Mouse (Mus musculus) heart, adult 2 months (tissue): Measurements from ENCODE around the gene Gpr152. TPM values are rescaled to one million over a fixed set of nuclear protein-coding genes. Genes with fewer than 3 reads are reported as not detected.

Source experiments
- DNase-seq, 2 experiments: peaks; one replicate each; pipeline ENCODE4 v3.0.0; 2021
- H3K27ac ChIP-seq: fragments of 200-600 bp; 2 replicates; pipeline ENCODE4 v1.8.1; 2022
- H3K27me3 ChIP-seq: fragments of 200-500 bp; 2 replicates; pipeline ENCODE4 v1.6.1; 2012; ENCODE audit warnings: mild to moderate bottlenecking, low read length, inconsistent platforms, mixed read lengths; ENCODE audit not compliant: control insufficient read depth, insufficient read depth
- H3K36me3 ChIP-seq: fragments of 200-500 bp; 2 replicates; pipeline ENCODE4 v1.6.1; 2012; ENCODE audit warnings: low read length, inconsistent platforms; ENCODE audit not compliant: control insufficient read depth, insufficient read depth
- H3K4me1 ChIP-seq: fragments of 200-500 bp; 2 replicates; pipeline ENCODE4 v1.6.1; 2011; ENCODE audit warnings: low read length; ENCODE audit not compliant: control insufficient read depth, insufficient read depth
- H3K4me3 ChIP-seq: fragments of 200-600 bp; 2 replicates; pipeline ENCODE4 v1.8.1; 2022
- H3K79me2 ChIP-seq: fragments of 200-500 bp; replicated peaks from 2 replicates; pipeline ENCODE4 v1.6.1; 2012; ENCODE audit warnings: mild to moderate bottlenecking, inconsistent platforms, low read length, moderate library complexity, mixed read lengths; ENCODE audit not compliant: control insufficient read depth, insufficient read depth
- H3K9ac ChIP-seq: fragments of 200-500 bp; 2 replicates; pipeline ENCODE4 v1.6.1; 2012; ENCODE audit warnings: low read depth, mild to moderate bottlenecking, control low read depth, inconsistent platforms, low read length, mixed read lengths
- CTCF ChIP-seq: fragments of 200-600 bp; IDR thresholded peaks from 2 replicates; pipeline ENCODE4 v1.8.1; 2022; ENCODE audit warnings: antibody characterized with exemption, mild to moderate bottlenecking, moderate library complexity
- EP300 ChIP-seq: fragments of 200-500 bp; IDR thresholded peaks from 2 replicates; pipeline ENCODE4 v1.6.1; 2011; ENCODE audit warnings: low read depth, low read length, control low read depth; ENCODE audit not compliant: insufficient read depth
- POLR2A ChIP-seq: fragments of 200-500 bp; IDR thresholded peaks from 2 replicates; pipeline ENCODE4 v1.6.1; 2011; ENCODE audit warnings: mild to moderate bottlenecking, low read depth, low read length, control low read depth; ENCODE audit not compliant: insufficient read depth
- WGBS: fragments of 180-500 bp; shearing (Covaris S2); methylation state at CpG from one replicate; pipeline ENCODE4 v1.1.7; 2018; 5-methylcytosine and 5-hydroxymethylcytosine counted together
- intact Hi-C: fragments of 180-260 bp; cut with DNase I; formaldehyde crosslinking; loops from one replicate; pipeline ENCODE4 v1.15.1; 2025
- polyA plus RNA-seq: library from polyadenylated mRNA; depleted of rRNA; stranded (reverse); fragments of >200 nt; gene quantifications from 2 replicates; pipeline ENCODE4 v1.2.3, GENCODE M21; 2012
- total RNA-seq, 2 experiments: library from RNA; stranded (reverse); gene quantifications; 2 replicates each; pipeline ENCODE4 v1.2.3; 2021

Gene Gpr152
- total and polyA plus RNA-seq, 3 experiments: 0.05 to 0.12 TPM; not detected in 1

GRCm38 (mm10) chr19:4184976-4185975 is 45.7 kb downstream of the Gpr152 start:
- TF ChIP-seq CTCF (no peak), EP300 (no peak), POLR2A (no peak)
- intact Hi-C loops: no loop called here
- Histone ChIP-seq H3K27ac (peak overlapping the region; percentile 54; the same call in 1 of the 2 replicates), H3K79me2 (no peaks in the 10 kb centered on the region), H3K36me3 (no peaks in the 10 kb centered on the region), H3K9ac (no peak overlapping the region), H3K4me3 (no peak overlapping the region), H3K27me3 (no peaks in the 10 kb centered on the region), H3K4me1 (peaks cover 8% of the 10 kb centered on the region; the same call in 1 of the 2 replicates)
- DNase-seq: peak in 1 of 2 experiments; percentile 56
- WGBS: 42% methylated on average over 15 of the region's 15 CpGs

- peak overlapping the region; percentile 75 for H3K27ac ChIP-seq
- no peak for DNase-seq
- intact Hi-C loops: no loop called here
- no peak overlapping the region for H3K9ac ChIP-seq
- no peaks in the 10 kb centered on the region for H3K36me3 ChIP-seq
- H3K79me2 ChIP-seq: 0 out of 2 replicates have a peak, but pooled peaks cover 2% of the 10 kb centered on the region
- no peak overlapping the region for H3K4me3 ChIP-seq
- H3K27me3 ChIP-seq: no peaks in the 10 kb centered on the region
- H3K4me1 ChIP-seq: peaks cover 11% of the 10 kb centered on the region
- 69% methylated on average over 3 of the region's 3 CpGs for WGBS
- no peak for TF ChIP-seq CTCF
Observed at GRCm38 (mm10) chr19:4187303-4187702, 47.7 kb downstream of the Gpr152 start.

GRCm38 (mm10) chr19:4189051-4189620 is 49.5 kb downstream of the Gpr152 start:
- H3K9ac ChIP-seq: no peak overlapping the region
- H3K4me3 ChIP-seq: no peak overlapping the region
- no peak for DNase-seq
- H3K4me1 ChIP-seq: peaks cover 15% of the 10 kb centered on the region
- TF ChIP-seq EP300 (no peak), POLR2A (no peak), CTCF (no peak)
- intact Hi-C loops: no loop called here
- H3K27me3 ChIP-seq: no peaks in the 10 kb centered on the region
- H3K79me2 ChIP-seq: peaks cover 5% of the 10 kb centered on the region; the same call in 1 of the 2 replicates
- WGBS: 83% methylated on average over 12 of the region's 12 CpGs
- H3K36me3 ChIP-seq: peaks cover 7% of the 10 kb centered on the region; the same call in 1 of the 2 replicates
- no peak overlapping the region for H3K27ac ChIP-seq

- peak in 1 of 2 experiments; percentile 75 for DNase-seq
- peaks cover 11% of the 10 kb centered on the region for H3K36me3 ChIP-seq
- peak within 1 kb of the TSS; percentile 99 for H3K9ac ChIP-seq
- H3K79me2 ChIP-seq: peaks cover 5% of the 10 kb centered on the region; the same call in 1 of the 2 replicates
- no peak for TF ChIP-seq CTCF
- TF ChIP-seq POLR2A: no peak
- no peak for TF ChIP-seq EP300
- no peaks in the 10 kb centered on the region for H3K27me3 ChIP-seq
- peak within 1 kb of the TSS; percentile 98 for H3K4me3 ChIP-seq
- WGBS: 57% methylated on average over 4 of the region's 4 CpGs
- peaks cover 7% of the 10 kb centered on the region for H3K4me1 ChIP-seq
- intact Hi-C loops: no loop called here
- peak within 1 kb of the TSS; percentile 96 for H3K27ac ChIP-seq
Observed at GRCm38 (mm10) chr19:4190831-4191334, 51.3 kb downstream of the Gpr152 start, which contains the start of gene Tbc1d10c. TSS of gene Tbc1d10c (minus strand) at chr19:4191284.

GRCm38 (mm10) chr19:4191528-4192250 is 52.1 kb downstream of the Gpr152 start, which contains the start of gene Ppp1ca:
TSS of gene Ppp1ca (plus strand) at chr19:4192065.
- 2% methylated on average over 45 of the region's 47 CpGs for WGBS
- peak within 1 kb of the TSS; percentile 99 for H3K9ac ChIP-seq
- peak within 1 kb of the TSS; percentile 98 for H3K4me3 ChIP-seq
- TF ChIP-seq EP300 (0 out of 2 replicates have a peak, but pooled peaks have one; percentile 41), POLR2A (peak; percentile 79), CTCF (peak; percentile 84)
- peak; percentile 96 to 98 for DNase-seq
- peak within 1 kb of the TSS; percentile 96 for H3K27ac ChIP-seq
- peaks cover 8% of the 10 kb centered on the region for H3K4me1 ChIP-seq
- H3K27me3 ChIP-seq: no peaks in the 10 kb centered on the region
- intact Hi-C loops: loop anchor here (1.0 kb wide), 2 partner anchors 10 to 21 kb away; partner anchors contain the start of gene Rad9a
- peaks cover 5% of the 10 kb centered on the region; the same call in 1 of the 2 replicates for H3K79me2 ChIP-seq
- peaks cover 12% of the 10 kb centered on the region for H3K36me3 ChIP-seq
